Mouse (Mus musculus) liver, adult 10 weeks (tissue): ENCODE data around the gene Tcl1. TPM values are rescaled to one million over a fixed set of nuclear protein-coding genes. Genes with fewer than 3 reads are reported as not detected.

Source experiments
- polyA plus RNA-seq: library from polyadenylated mRNA; stranded (reverse); fragments of 350-450 nt; fragmentation: Illumina TruSeq; extraction: RNeasy Lipid Tissue Mini Kit (QIAGEN cat#74804); gene quantifications from one replicate; pipeline ENCODE4 v1.2.3, GENCODE M21; 2014; ENCODE audit warnings: low read depth, low replicate concordance

Gene Tcl1
- not detected for polyA plus RNA-seq

GRCm38 (mm10) chr12:105222601-105223319, at the start of gene Tcl1:
Gene Tcl1 (minus strand): TSS chr12:105222793.

DNA sequence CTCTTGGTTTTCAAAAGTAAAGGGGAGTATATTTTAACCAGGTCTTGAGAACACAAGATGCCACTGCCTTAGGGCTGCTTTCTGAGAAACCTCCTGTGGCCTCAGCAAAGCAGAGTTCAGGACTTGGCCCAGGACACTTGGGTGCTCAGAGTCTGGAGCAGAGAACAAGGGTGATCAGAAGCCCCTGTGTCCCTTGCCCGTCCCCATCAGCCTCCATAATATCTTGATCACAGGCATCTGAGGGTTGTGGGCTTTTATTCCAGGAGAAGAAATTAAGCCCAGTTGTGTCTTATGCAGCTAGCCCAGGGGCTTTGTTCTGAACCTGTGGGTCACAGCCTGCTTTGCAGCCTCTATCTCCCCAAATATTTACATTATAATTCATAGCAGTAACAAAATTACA, 20.9 kb downstream of the Tcl1 start, which contains the start of gene Tcl1b4:
Gene Tcl1b4, plus strand, starts transcription at position 301 of the 400 bp plus-strand sequence.

DNA sequence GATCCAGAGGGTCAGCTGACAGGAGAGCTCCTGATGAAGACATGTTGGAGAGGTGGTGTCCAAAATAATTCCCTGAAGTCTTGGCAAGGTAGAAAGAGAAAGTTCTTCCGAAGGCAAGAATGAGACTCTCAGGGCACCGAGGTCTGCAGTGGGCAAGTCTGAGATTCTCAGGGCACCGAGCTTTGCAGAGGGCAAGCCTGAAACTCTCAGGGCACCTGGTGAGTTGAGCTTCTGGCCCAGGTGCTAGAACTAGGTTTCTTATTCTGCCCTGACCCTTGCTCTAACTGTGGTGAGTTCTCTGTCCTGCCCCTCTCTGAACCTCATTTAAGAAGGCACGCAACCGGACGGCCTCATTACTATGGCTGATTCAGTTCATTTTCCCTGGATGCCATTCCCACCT, 31.9 kb downstream of the Tcl1 start, which contains the start of gene Tcl1b3:
Gene Tcl1b3, plus strand, starts transcription at position 301 of the 400 bp plus-strand sequence.

GRCm38 (mm10) chr12:105176044-105176443, 46.5 kb downstream of the Tcl1 start, which contains the start of gene Tcl1b5:
Gene Tcl1b5 (plus strand): TSS chr12:105176344.

Other genes starting within 250 kb of the Tcl1 start
- gene Syne3, start 213.0 kb downstream of the Tcl1 start, polyA plus RNA-seq: 0.53 TPM
- gene Glrx5, start 190.1 kb downstream of the Tcl1 start, polyA plus RNA-seq: 25.1 TPM
- not detected for gene Tcl1b2, start 76.8 kb downstream of the Tcl1 start, polyA plus RNA-seq
- not detected for gene Tcl1b1, start 63.1 kb downstream of the Tcl1 start, polyA plus RNA-seq
- gene Tcl1b5, start 46.4 kb downstream of the Tcl1 start, polyA plus RNA-seq: not detected
- not detected for gene Tcl1b3, start 31.8 kb downstream of the Tcl1 start, polyA plus RNA-seq
- gene Tcl1b4, start 20.8 kb downstream of the Tcl1 start, polyA plus RNA-seq: not detected
- gene Tunar, start 111.1 kb upstream of the Tcl1 start, polyA plus RNA-seq: not detected
- 0.34 TPM for gene D430019H16Rik, start 231.1 kb upstream of the Tcl1 start, polyA plus RNA-seq